Mouse (Mus musculus) Patski (cell line): ENCODE results near the gene Zc3h13. TPM values are rescaled to one million over a fixed set of nuclear protein-coding genes. Genes with fewer than 3 reads are reported as not detected.
A peak's percentile ranks its signal among the peaks of the same experiment; 100 is the strongest.

Experiments used
- ATAC-seq: fragments of 100-300 bp; one replicate; pipeline ENCODE4 v1.8.0; 2021
- CTCF ChIA-PET: fragments of 350-600 bp; sonication (Branson Sonifier 250); formaldehyde crosslinking; loops from one replicate; lab custom pipeline; 2022; ENCODE audit warnings: inconsistent platforms; lab: Charles Lee
- POLR2A ChIA-PET: fragments of 350-600 bp; sonication (Branson Sonifier 250); formaldehyde crosslinking; loops from one replicate; lab custom pipeline; 2022; ENCODE audit warnings: antibody characterized with exemption, inconsistent platforms; lab: Charles Lee
- DNase-seq: peaks from one replicate; pipeline ENCODE4 v3.0.0-alpha.2; 2011; ENCODE audit warnings: low read depth, low spot score
- H3K27me3 ChIP-seq: fragments of 371-371 bp; one replicate; pipeline ENCODE4 v1.5.1; 2021
- CTCF ChIP-seq: fragments of 100-300 bp; IDR thresholded peaks from one replicate; pipeline ENCODE4 v1.5.1; 2021
- in situ Hi-C: fragments of 300-500 bp; cut with MboI; formaldehyde crosslinking; loops from 3 replicates; pipeline ENCODE4 v1.11.1; 2018; ENCODE audit warnings: low pct_unique_long_range_greater_than_20kb, mixed read lengths
- polyA plus RNA-seq: library from polyadenylated mRNA; unstranded; gene quantifications from one replicate; pipeline ENCODE4 v1.2.3, GENCODE M21; 2021

Zc3h13 gene
- polyA plus RNA-seq, 1 experiment from 2014 or later: 23.2 TPM

GRCm38 (mm10) chr14:75320269-75320668, 36.1 kb downstream of the Zc3h13 start:
- DNase-seq (no peak), ATAC-seq (no peak)
- in situ Hi-C loops: no loop called here
- H3K27me3 ChIP-seq: no peaks in the 10 kb centered on the region
- TF ChIP-seq CTCF: no peak
- ChIA-PET CTCF (no interaction called here), POLR2A (no interaction called here)

- ChIA-PET CTCF (no interaction called here), POLR2A (no interaction called here)
- in situ Hi-C loops: no loop called here
- no peak for TF ChIP-seq CTCF
- no peaks in the 10 kb centered on the region for H3K27me3 ChIP-seq
- ATAC-seq (no peak), DNase-seq (no peak)
These were observed 39.2 kb downstream of the Zc3h13 start for GRCm38 (mm10) chr14:75323354-75323753.

GRCm38 (mm10) chr14:75328062-75328461, 43.9 kb downstream of the Zc3h13 start:
- POLR2A ChIA-PET: no interaction called here
- no peak for TF ChIP-seq CTCF
- no peak for ATAC-seq
- CTCF ChIA-PET: no interaction called here
- no peaks in the 10 kb centered on the region for H3K27me3 ChIP-seq
- in situ Hi-C loops: no loop called here
- DNase-seq: no peak

GRCm38 (mm10) chr14:75330621-75331020, 46.4 kb downstream of the Zc3h13 start:
- no peak for ATAC-seq
- ChIA-PET POLR2A (no interaction called here), CTCF (interaction anchor here (2.4 kb wide), 1 partner anchor 10 kb away, joined by 5 read pairs; no protein-coding TSS in a partner anchor)
- DNase-seq: no peak
- no peaks in the 10 kb centered on the region for H3K27me3 ChIP-seq
- in situ Hi-C loops: no loop called here
- TF ChIP-seq CTCF: peak; percentile 58

GRCm38 (mm10) chr14:75334321-75334720, 50.1 kb downstream of the Zc3h13 start:
- no peak for TF ChIP-seq CTCF
- no peaks in the 10 kb centered on the region for H3K27me3 ChIP-seq
- CTCF ChIA-PET: no interaction called here
- DNase-seq: no peak
- ATAC-seq: no peak
- in situ Hi-C loops: no loop called here
- POLR2A ChIA-PET: no interaction called here

- no peak for DNase-seq
- H3K27me3 ChIP-seq: no peaks in the 10 kb centered on the region
- POLR2A ChIA-PET: no interaction called here
- no peak for TF ChIP-seq CTCF
- no peak for ATAC-seq
- in situ Hi-C loops: no loop called here
- CTCF ChIA-PET: no interaction called here
These were observed 53.7 kb downstream of the Zc3h13 start for GRCm38 (mm10) chr14:75337884-75338283.

- DNase-seq: no peak
- CTCF ChIA-PET: no interaction called here
- POLR2A ChIA-PET: no interaction called here
- in situ Hi-C loops: no loop called here
- no peak for TF ChIP-seq CTCF
- H3K27me3 ChIP-seq: no peaks in the 10 kb centered on the region
- ATAC-seq: no peak
These were observed 61.9 kb downstream of the Zc3h13 start for GRCm38 (mm10) chr14:75346041-75346440.

- no peaks in the 10 kb centered on the region for H3K27me3 ChIP-seq
- in situ Hi-C loops: no loop called here
- ChIA-PET POLR2A (no interaction called here), CTCF (no interaction called here)
- DNase-seq (no peak), ATAC-seq (no peak)
- no peak for TF ChIP-seq CTCF
These were observed 67.5 kb downstream of the Zc3h13 start for GRCm38 (mm10) chr14:75351626-75352025.

GRCm38 (mm10) chr14:75363316-75363715, 79.1 kb downstream of the Zc3h13 start:
- ATAC-seq (no peak), DNase-seq (no peak)
- no peak for TF ChIP-seq CTCF
- in situ Hi-C loops: no loop called here
- CTCF ChIA-PET: no interaction called here
- no peaks in the 10 kb centered on the region for H3K27me3 ChIP-seq
- POLR2A ChIA-PET: no interaction called here

GRCm38 (mm10) chr14:75365301-75366035, 81.3 kb downstream of the Zc3h13 start:
- in situ Hi-C loops: no loop called here
- TF ChIP-seq CTCF: no peak
- no peaks in the 10 kb centered on the region for H3K27me3 ChIP-seq
- POLR2A ChIA-PET: no interaction called here
- ATAC-seq (no peak), DNase-seq (no peak)
- CTCF ChIA-PET: no interaction called here

GRCm38 (mm10) chr14:75366741-75367140, 82.6 kb downstream of the Zc3h13 start:
- in situ Hi-C loops: no loop called here
- POLR2A ChIA-PET: no interaction called here
- H3K27me3 ChIP-seq: no peaks in the 10 kb centered on the region
- ATAC-seq (no peak), DNase-seq (peak; percentile 1)
- CTCF ChIA-PET: no interaction called here
- TF ChIP-seq CTCF: no peak
